Mouse (Mus musculus): ENCODE measurements at regions not wholly inside any gene's neighbourhood (a gene's known extent, or its start where the extent isn't known, plus 50 kb on each side); places are given as distances from the start of the nearest gene placed in this dataset.

DNA sequence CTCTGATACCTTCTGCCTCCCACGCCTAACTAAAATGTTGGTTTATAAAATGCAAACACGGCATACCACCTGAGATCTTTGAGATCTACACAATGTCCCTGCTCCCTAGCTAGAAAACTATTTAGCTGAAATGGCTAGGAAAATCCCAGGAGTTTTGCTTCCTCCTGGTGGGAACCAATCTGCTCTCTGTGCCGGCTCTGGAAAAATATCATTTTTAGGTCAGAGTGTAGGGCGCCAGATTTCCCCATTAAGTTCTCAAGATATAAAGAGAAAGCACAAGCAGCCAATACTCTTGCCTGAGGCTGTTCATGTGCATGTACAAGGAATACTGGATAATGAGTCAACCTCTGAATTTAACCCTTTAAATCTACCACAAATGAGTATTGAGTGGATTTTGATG, 301.0 kb downstream of the 9330182O14Rik start:
- DNase-seq, result no peak

DNA sequence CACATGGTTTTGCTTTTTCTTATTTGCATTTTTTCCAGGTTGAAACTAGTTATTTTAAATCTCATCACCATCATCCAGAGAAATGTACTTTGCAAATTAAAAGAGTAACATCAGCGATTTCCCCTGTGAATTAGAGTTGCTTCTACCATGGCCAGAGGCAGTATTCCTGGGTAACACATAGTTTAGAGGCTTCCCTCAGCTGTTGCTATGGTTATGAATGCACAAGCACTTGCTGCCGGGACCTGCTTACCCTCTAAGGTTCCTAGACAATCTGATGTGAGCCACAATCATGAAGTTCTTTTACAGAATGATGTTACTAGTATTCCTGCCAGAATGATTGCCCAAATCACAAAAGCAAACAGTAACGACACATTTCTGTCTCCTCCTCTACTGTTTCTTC, 302.5 kb downstream of the 9330182O14Rik start:
- no peak for DNase-seq

DNA sequence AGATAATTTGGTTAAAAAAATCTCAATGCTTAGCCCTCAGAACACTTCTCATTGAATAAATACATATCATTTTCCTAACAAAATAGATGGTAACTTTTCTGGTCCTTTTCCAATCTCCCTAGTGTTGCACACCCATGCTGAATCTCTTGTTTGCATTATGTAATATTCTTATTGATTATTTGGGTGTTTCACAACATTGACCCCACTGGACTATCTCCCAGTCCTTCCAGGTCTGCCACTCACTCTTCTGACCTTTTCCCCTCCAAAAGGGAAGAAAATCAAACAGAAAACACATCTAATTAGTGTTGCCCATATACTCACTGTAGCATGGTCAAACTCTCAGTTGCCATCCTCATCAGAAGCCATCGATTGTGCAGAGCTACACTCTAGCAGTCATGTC, 305.7 kb downstream of the 9330182O14Rik start:
- DNase-seq, result no peak

DNA sequence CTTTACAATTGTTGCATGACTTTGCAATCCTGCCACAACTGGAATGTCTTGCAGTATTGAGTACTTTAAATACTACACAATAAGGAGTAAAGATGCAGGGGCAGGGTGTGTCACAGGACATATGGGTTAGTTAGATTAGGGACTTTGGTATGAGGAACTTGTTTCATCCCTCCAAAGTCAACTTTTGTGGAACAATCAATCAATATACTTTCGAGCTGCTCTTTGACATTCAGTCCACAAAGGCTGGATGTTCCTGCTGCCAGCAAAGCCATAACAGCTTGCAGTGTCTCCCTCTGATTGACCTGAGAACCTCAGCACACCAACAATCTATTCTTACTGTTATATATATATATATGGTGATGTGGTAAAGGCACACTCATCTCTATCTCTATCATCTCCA, 314.5 kb downstream of the 9330182O14Rik start:
- no peak for DNase-seq

DNA sequence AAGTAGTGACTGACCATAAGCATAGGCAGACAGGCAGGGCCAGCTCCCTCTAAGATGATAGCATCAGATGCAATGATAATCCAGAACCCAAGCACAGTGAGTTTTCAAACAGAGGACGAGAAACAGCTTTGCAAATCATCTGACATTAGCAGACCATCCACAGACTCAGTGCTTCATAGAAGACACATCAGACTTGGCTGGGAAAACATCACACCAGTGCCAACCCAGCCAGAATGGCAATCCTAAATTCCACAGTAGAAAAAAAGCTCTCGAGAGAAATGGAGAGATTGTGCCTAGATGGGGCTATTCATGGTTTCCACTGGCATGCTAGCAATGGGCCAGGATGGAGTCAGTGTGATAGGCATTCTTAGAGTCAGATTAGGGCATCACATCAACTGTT, 319.1 kb downstream of the 9330182O14Rik start:
- no peak for DNase-seq

DNA sequence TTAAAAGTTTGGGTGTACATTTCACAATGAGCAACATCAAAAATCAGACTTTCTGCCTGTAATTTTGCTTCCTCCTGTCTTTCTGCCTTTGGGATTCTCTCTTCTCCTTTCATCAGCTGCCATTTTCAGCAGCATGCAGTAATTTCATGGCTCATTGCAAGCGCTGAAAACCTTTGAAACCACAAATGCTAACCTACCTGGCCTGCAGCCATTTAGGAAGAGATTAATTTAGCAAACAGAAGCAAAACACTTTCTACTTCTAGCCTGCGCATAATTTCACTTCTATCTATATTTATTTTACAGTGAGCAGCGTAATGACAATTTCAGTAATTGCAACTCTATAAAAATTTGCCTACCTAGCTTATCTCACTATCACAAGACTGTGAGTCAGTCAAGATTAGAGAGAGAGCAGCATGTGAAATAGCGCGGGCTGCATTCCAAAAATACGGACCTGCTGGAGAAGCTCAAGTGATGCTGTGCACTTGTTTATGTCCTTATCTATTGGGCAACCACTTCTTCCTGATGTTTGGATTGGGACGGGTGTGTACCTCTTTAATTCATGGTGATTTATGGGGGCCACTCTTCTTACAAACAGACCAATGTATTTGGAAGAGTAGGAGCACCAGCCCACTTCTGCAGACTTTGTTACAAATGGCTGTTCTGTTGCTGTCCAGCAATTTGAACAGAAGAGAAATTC, 341.6 kb downstream of the 9330182O14Rik start:
- no peak for DNase-seq

DNA sequence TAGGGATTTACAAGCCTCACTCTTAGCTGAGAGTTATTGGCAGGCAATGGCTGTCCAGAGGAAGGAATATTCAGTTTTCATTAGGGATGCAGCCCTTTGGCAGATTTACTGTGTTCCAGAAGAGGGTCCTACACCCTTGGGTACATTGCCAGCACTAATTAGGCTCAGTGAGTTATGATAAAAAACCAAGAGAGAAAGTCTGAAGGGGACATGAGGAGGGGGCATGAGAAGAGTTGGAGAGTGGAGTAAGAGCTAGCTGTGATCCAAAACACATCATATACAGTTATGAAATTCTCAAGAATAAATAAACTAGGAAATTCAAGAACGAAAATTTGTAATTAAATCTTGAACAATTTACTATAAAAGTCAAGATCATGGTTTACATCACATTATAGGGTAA, 346.2 kb downstream of the 9330182O14Rik start:
- no peak for DNase-seq

DNA sequence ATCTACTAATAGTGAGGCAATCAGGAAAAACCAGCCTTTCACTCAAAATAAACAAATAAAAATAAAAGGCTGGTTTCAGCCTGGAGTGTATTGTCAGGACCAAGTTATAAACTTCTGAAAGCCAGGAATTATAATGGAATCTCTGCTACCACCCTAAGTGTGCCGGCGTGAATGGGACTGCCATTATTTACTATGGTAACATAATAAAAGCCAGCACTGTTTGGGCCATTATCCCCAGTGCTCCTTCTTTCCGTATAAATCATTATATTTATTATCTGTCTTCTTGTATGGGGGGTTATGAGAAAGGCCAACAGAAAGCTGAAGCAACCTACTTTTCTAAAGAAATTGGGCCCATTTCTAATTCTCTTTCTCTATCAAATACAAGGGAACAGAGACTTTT, 347.1 kb downstream of the 9330182O14Rik start:
- DNase-seq, result no peak

DNA sequence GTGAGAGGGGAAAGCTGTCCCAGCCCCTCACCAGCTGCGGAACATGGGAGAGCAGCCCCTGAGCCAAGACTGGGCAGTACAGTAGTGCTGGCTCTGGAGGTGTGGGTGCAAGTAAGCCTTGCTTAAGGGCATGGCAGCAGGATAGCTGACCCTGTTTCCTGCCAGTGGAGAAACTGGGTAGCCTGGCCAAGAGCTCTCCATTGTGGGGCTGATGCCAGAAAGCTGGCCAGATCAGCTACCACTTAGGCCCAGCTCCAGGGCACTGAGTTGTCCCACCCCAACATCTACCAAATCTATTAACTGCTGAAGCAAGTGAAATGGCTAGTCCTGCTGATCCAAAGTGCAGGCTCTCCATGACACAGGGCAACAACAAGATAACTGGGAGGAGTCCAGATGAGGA, 351.8 kb downstream of the 9330182O14Rik start:
- DNase-seq, result peak; percentile 13

DNA sequence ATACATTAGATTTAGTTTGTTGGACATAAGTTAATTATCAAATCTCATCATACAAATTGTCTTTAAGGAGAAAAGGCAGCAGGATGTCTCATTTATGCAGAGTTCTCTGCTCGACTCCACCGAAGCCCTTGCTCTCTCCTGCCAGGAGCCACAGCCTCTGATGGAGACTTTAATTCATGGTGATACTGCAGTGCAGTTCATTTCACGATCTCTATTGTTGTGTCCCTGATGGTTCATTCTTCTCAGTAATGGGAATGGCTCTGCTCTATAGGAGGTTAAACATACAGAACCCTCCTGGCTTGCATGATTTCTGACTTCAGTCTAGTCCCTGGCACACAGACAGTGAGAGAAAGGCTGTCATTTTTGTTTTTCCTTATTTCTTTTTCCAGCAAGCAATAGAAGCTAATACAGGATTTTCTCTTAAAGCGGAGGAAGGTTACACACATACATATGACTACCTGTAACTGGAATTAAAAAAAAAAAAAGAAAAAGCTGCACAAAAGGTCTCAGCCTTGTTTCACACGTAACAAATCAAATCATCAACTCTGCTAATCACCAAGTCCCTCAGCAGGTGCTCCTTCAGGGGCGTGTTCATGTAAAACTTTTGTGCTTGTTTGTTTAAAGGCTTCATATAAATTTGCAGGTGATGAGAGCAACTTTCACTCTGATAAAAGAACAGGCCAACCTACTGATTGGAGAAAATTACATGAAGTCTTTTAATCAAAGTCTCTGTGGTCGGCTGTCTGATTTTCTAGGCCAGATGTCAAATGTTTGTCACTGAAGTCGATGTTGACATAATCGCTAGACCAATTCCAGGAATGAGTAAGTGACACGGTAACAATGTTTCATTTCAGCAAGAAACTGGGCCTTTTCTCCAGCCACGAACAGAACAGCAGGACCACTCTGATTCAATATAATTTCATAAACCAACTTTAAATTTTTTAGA, 367.3 kb downstream of the 9330182O14Rik start:
- no peak for DNase-seq

DNA sequence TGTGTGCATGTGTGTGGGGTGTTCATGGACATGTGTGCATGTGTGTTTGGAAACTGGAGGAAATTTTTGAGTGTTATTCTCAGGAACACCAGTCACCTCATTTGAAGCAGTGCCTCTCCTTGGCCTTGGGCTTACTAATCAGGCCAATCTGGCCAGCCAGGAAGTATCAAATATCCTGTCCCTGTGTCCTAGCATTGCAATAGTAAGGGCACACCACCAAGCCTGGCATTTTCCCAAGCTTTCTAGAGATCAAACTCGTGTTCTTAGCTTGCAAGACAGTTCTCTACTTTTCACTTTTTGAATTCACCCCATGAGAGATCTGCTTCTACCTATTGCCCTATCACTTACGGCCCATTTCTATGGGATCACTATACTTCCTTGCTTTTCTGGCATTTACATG, 376.7 kb downstream of the 9330182O14Rik start:
- DNase-seq, result no peak

DNA sequence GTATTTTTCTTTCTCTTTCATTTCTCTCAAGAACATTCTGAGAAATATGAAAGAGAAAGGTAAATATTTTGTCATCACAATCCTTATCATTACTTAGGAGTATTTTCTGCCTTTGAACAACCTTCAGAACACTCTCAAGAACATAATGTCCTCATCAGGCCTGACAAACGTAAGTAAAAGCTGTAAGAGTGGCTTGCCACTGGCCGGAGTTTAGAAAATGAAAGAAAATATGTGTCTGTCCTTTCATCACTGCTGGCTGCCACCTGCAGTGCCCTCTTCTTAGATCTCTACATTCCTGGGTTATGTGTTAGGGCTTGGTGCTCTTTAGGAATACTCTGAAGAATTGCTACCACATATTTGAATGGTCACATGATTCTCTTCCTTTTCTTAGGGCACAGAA, 390.2 kb downstream of the 9330182O14Rik start:
- DNase-seq, result no peak

DNA sequence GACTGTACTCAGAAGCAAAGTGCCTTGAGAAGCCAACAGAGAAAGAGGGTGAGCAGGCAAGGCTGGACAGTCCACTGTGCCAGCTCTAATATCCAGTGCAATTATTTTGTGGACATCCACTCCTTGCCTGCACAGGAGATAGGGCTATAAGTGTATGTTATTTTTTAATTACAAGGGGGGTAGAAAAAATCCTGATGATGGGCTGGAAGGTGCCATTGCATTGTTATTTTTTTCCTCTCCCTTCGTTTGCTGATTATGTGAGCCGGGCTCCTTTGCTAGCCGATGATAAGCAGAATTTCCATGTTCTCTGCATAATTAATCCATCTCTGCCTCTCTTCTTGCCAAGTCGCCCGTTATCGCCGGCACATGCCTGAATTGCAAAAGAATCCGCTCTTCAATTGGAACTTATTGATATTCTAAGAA, 399.3 kb downstream of the 9330182O14Rik start:
- DNase-seq, result no peak

DNA sequence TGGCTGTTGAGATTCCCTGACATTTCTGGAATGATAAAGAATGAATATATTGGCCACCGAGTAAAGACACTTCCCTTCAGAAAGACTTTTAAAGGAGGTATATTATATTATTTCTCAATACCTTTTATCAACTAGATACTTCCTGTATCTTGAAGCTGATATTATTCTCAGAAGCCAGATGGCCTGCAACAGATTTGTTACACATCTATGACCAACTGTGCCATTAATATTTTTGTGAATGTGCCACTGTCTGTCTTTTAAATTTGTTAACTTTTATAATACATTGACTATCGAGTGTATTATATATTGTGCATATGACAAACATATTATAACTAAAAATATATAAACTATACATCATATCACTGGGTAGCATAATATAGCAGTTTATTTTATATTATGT, 427.5 kb downstream of the 9330182O14Rik start:
- DNase-seq, result no peak

DNA sequence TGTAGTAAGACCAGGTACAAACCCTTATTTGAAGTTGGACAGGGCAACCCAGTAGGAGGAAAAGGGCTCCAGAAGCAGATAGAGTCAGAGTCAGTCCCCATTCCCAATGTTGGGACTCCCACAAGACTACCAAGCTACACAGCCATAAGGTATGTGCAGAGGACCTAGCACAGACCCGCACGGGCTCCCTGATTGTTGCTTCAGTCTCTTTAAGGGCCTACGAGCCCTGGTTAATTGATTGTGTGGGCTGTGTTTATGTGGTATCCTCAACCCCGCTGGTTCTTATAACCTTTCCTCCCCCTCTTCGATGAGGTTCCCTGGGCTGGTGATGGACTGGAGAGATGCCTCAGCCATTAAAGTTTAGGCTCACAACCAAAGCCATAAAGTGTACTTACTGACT, 431.6 kb downstream of the 9330182O14Rik start:
- DNase-seq, result no peak

DNA sequence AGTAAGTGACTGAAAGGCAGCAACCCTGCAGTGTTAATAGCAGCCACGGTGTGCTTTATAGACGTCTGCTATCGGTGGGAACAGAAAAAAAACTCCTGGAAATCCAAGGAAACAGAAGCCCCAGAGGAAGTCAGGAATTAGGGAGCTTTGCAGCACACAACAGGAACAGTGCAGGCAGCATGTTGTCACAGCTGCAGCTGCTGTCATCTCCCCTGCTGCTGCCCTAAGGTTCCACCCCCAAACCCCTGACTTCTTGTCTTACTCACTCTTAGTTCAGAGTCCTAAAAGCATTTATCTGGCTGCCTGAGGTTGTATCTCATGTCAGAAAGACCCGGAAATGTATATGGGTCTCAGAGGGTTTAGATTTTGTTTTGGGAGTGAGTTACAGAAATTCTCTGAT, 432.3 kb downstream of the 9330182O14Rik start:
- DNase-seq, result no peak

DNA sequence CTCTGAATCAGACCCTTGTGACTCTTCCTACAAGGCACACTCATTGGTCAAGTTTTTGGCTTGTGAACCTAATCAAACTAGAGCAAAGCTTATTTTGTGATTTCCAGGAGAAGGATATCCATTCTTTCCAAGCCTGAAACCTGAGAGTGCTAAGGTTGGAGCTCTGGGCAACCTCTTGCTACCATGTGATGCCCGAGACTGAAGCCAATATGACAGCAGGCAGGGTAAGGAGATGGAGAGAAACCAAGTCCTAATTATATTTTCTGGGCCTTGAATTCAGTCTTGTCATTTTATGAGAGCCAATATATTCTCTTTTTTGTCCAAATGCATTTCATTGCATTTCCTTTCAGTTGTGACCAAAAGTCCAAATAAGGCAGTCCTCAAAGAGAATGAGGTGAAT, 434.5 kb downstream of the 9330182O14Rik start:
- DNase-seq, result no peak

All from gastrocnemius, postnatal 25 days (tissue).